Comparison of ENCODE assay signal across 8 mouse cellular contexts in genomic region chrX:51736450-51736849, GRCm38 (mm10). TPM values are rescaled to one million over a fixed set of nuclear protein-coding genes. Genes with fewer than 3 reads are reported as not detected.
DNase-seq lines count a peak whose midpoint lies in the region; ATAC-seq and TF ChIP-seq lines count a peak whose summit lies in the region.

No protein-coding gene starts in this region.

- no peak overlapping the region for H3K4me3 ChIP-seq in hindbrain, embryonic 14.5 days (replicated peaks; ENCODE audit: low read length)
- no peak overlapping the region for H3K4me3 ChIP-seq in hindbrain, embryonic 13.5 days
- H3K4me3 ChIP-seq in E14TG2a.4 (replicated peaks; ENCODE audit: low read length), result no peak overlapping the region
- no peak overlapping the region for H3K4me3 ChIP-seq in embryonic facial prominence, embryonic 14.5 days (ENCODE audit: low read depth, low read length)

- no peak overlapping the region for H3K27ac ChIP-seq in hindbrain, embryonic 14.5 days
- no peak overlapping the region for H3K27ac ChIP-seq in hindbrain, embryonic 13.5 days
- H3K27ac ChIP-seq in embryonic facial prominence, embryonic 14.5 days (replicated peaks; ENCODE audit: low read depth, low read length), result no peak overlapping the region

- no peak overlapping the region for H3K9ac ChIP-seq in hindbrain, embryonic 14.5 days
- H3K9ac ChIP-seq in hindbrain, embryonic 13.5 days, result no peak overlapping the region
- H3K9ac ChIP-seq in embryonic facial prominence, embryonic 14.5 days (ENCODE audit: low read depth, low read length), result no peak overlapping the region

- H3K36me3 ChIP-seq in hindbrain, embryonic 14.5 days (replicated peaks; ENCODE audit: control insufficient read depth, insufficient read depth), result no peaks in the 10 kb centered on the region
- H3K36me3 ChIP-seq in hindbrain, embryonic 13.5 days, result no peaks in the 10 kb centered on the region
- H3K36me3 ChIP-seq in E14TG2a.4 (ENCODE audit: insufficient read depth, low read length), result no peaks in the 10 kb centered on the region
- no peaks in the 10 kb centered on the region for H3K36me3 ChIP-seq in embryonic facial prominence, embryonic 14.5 days (ENCODE audit: control insufficient read depth, insufficient read depth, low read length)

- H3K27me3 ChIP-seq in hindbrain, embryonic 14.5 days (ENCODE audit: control insufficient read depth, insufficient read depth, low read length), result no peaks in the 10 kb centered on the region
- H3K27me3 ChIP-seq in hindbrain, embryonic 13.5 days, result no peaks in the 10 kb centered on the region
- H3K27me3 ChIP-seq in E14TG2a.4 (ENCODE audit: insufficient read depth, low read length), result no peaks in the 10 kb centered on the region
- H3K27me3 ChIP-seq in embryonic facial prominence, embryonic 14.5 days (replicated peaks; ENCODE audit: control insufficient read depth, insufficient read depth, low read length), result no peaks in the 10 kb centered on the region

- TF ChIP-seq CTCF in E14TG2a.4 (conservative IDR thresholded peaks at IDR 0.05; ENCODE audit: low read length), result peak; percentile 54

- no peak overlapping the region for H3K4me2 ChIP-seq in hindbrain, embryonic 14.5 days (replicated peaks)
- no peak overlapping the region for H3K4me2 ChIP-seq in hindbrain, embryonic 13.5 days
- H3K4me2 ChIP-seq in embryonic facial prominence, embryonic 14.5 days (ENCODE audit: low read depth, low read length), result no peak overlapping the region

- WGBS in hindbrain, embryonic 14.5 days, result 82% methylated on average over 2 of the region's 2 CpGs
- WGBS in hindbrain, embryonic 13.5 days, result 60% methylated on average over 2 of the region's 2 CpGs
- 65% methylated on average over 2 of the region's 2 CpGs for WGBS in embryonic facial prominence, embryonic 14.5 days

- H3K9me3 ChIP-seq in hindbrain, embryonic 14.5 days (ENCODE audit: control insufficient read depth, low read length), result 0 out of 2 replicates have a peak, but pooled peaks cover 5% of the 10 kb centered on the region
- H3K9me3 ChIP-seq in hindbrain, embryonic 13.5 days, result 0 out of 2 replicates have a peak, but pooled peaks cover 5% of the 10 kb centered on the region
- H3K9me3 ChIP-seq in E14TG2a.4 (ENCODE audit: low read length), result no peaks in the 10 kb centered on the region
- H3K9me3 ChIP-seq in embryonic facial prominence, embryonic 14.5 days (ENCODE audit: control insufficient read depth, low read length), result peaks cover 6% of the 10 kb centered on the region; the same call in 1 of the 2 replicates

- peak; percentile 75 for DNase-seq in hindbrain, embryonic 14.5 days (ENCODE audit: low spot score)
- peak; percentile 52 for DNase-seq in adrenal gland, postnatal 14 days
- DNase-seq in embryonic facial prominence, embryonic 14.5 days (ENCODE audit: low spot score), result peak; percentile 48
- DNase-seq in layer of hippocampus, adult 11-12 months (ENCODE audit: low spot score), result peak; percentile 57

- ATAC-seq in hindbrain, embryonic 14.5 days (ENCODE audit: low FRiP score), result no peak
- ATAC-seq in hindbrain, embryonic 13.5 days (ENCODE audit: low FRiP score), result no peak
- no peak for ATAC-seq in embryonic facial prominence, embryonic 14.5 days (ENCODE audit: low read depth)
- ATAC-seq in megakaryocyte progenitor cell, adult 5-6 weeks (replicated peaks; ENCODE audit: poor library complexity), result 0 out of 2 replicates have a peak, but pooled peaks have one; percentile 50
- ATAC-seq in activated CD4-positive, CD25-positive, alpha-beta regulatory T cell, adult 4 months, result no peak

- H3K4me1 ChIP-seq in hindbrain, embryonic 14.5 days (replicated peaks; ENCODE audit: control insufficient read depth, insufficient read depth, low read length), result no peaks in the 10 kb centered on the region
- H3K4me1 ChIP-seq in hindbrain, embryonic 13.5 days (replicated peaks), result no peaks in the 10 kb centered on the region
- H3K4me1 ChIP-seq in E14TG2a.4 (replicated peaks; ENCODE audit: low read depth, low read length), result no peaks in the 10 kb centered on the region
- no peaks in the 10 kb centered on the region for H3K4me1 ChIP-seq in embryonic facial prominence, embryonic 14.5 days (ENCODE audit: control insufficient read depth, insufficient read depth, low read length)

RNA-seq across cellular contexts. Expression of gene Hs6st2, which starts 54.8 kb away (rescaled TPM):
- 43.7 and 53.9 TPM in 2 replicates for polyA plus RNA-seq in hindbrain, embryonic 14.5 days (2014; fragmentation: Nextera tagmentation; extraction: Ambion mirVana)
- polyA plus RNA-seq in hindbrain, embryonic 13.5 days (2015; fragmentation: Nextera tagmentation; extraction: Ambion mirVana), result 25.5 and 27.3 TPM in 2 replicates
- 5.0 and 5.7 TPM in 2 replicates for total RNA-seq in adrenal gland, postnatal 14 days (2021)
- 26.8 and 28.7 TPM in 2 replicates for polyA plus RNA-seq in embryonic facial prominence, embryonic 14.5 days (2014; fragmentation: Nextera tagmentation; extraction: Ambion mirVana)
- 0.10 TPM in 1 of 2 replicates, not detected in the other for total RNA-seq in megakaryocyte progenitor cell, adult 5-6 weeks (2015)
- total RNA-seq in megakaryocyte progenitor cell, adult 5-6 weeks (2017), result not detected in 2 replicates
- polyA plus RNA-seq in activated CD4-positive, CD25-positive, alpha-beta regulatory T cell, adult 4 months (2017; shearing (Covaris generic)), result under 1 TPM in 1 of 2 experiments, not detected in 1; 0.45 TPM

Comparison
In these comparisons a context has a peak if more than half of its experiments do, and no peak if none do; other contexts are left out.
1. RNA of gene Hs6st2, which starts 54.8 kb away (polyA plus RNA-seq): 43.7 to 53.9 TPM in hindbrain, embryonic 14.5 days, 26.8 to 28.7 TPM in embryonic facial prominence, embryonic 14.5 days and 25.5 to 27.3 TPM in hindbrain, embryonic 13.5 days; 0.45 TPM in activated CD4-positive, CD25-positive, alpha-beta regulatory T cell, adult 4 months; every median in the first group is over 10 times any median in the second.
2. Peak in every context shown above with its lines, with median percentiles within 50 percentile points of each other: DNase-seq.